Mouse (Mus musculus): ENCODE data around the gene Nup155. TPM values are rescaled to one million over a fixed set of nuclear protein-coding genes. Genes with fewer than 3 reads are reported as not detected.

The Nup155 gene
- polyA plus RNA-seq, 2 experiments from 2014 or later, result 8.1 to 11.5 TPM

DNA sequence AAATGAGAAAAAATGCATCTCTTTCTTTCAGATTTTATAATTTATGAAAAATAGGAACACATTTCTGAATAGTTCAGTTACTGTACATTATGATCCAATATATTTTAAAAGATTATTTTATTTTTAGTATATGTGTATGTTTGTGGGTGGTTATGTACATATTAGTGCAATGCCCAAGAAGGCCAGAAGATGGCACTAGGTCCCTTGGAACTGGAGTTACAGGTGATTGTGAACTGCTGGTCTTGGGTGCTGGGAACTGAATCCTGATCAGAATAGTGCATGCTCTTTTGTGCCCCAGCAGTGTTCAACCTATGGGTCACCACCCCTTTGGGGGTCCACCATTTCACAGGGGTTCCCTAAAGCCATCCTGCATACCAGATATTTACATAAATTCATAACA is 91.2 kb downstream of the Nup155 start:
- no peak for ATAC-seq

DNA sequence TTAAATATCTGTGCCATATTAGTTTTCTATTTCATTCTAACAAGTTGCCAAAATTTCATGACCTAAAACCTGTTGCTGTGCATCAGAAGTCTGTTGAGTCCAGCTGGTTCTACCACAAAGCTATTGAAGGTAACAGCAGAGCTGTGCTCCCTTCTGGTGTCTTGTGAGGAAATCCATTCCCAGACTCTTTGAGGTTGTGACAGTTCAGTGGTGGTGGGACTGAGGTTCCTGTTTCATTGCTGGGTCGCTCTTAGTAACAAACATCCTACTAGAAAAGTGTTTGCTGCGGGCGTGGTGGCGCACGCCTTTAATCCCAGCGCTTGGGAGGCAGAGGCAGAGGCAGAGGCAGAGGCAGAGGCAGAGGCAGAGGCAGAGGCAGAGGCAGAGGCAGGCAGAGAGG is 99.3 kb downstream of the Nup155 start:
- no peak for ATAC-seq

Other genes with a start within 250 kb of the Nup155 start
- 10 to 100 TPM; 32.5 to 37.0 TPM for gene Wdr70, start 10.1 kb upstream of the Nup155 start, polyA plus RNA-seq (2017; shearing (Covaris generic))
- 10 to 100 TPM; 12.7 to 15.2 TPM for gene Cplane1, start 59.8 kb downstream of the Nup155 start, polyA plus RNA-seq (2017; shearing (Covaris generic))